Mouse (Mus musculus) G1E (cell line): ENCODE measurements around the gene Rnf217.

Experiments
- CTCF ChIP-seq: IDR thresholded peaks from 2 replicates; pipeline ENCODE4 v1.5.1; 2012; ENCODE audit warnings: low read depth, low read length, inconsistent platforms, mixed read lengths
- GATA1 ChIP-seq: IDR thresholded peaks from 2 replicates; pipeline ENCODE4 v1.6.1; 2012; ENCODE audit warnings: borderline replicate concordance, low read length, inconsistent platforms, mixed read lengths

- TF ChIP-seq CTCF (no peak), GATA1 (no peak)
These were observed 26.1 kb upstream of the Rnf217 start for GRCm38 (mm10) chr10:31635098-31635497.
